Mouse (Mus musculus): Measurements from ENCODE around the gene Dmrt2. TPM values are rescaled to one million over a fixed set of nuclear protein-coding genes. Genes with fewer than 3 reads are reported as not detected.

Dmrt2 gene
- polyA plus RNA-seq (2011; ENCODE audit: insufficient read length, low read depth, missing spikeins), result 1.1 and 3.1 TPM in 2 replicates

- no peak within 1 kb of the TSS for H3K27ac ChIP-seq (ENCODE audit: insufficient read depth, low read length)
- TF ChIP-seq CTCF (IDR thresholded peaks at IDR 0.05; ENCODE audit: borderline replicate concordance, insufficient read depth, low read length), result no peak
- TF ChIP-seq POLR2A (IDR thresholded peaks at IDR 0.05; ENCODE audit: low read depth, low read length), result peak; percentile 49
- no peaks in the 10 kb centered on the region for H3K4me1 ChIP-seq (ENCODE audit: control insufficient read depth, insufficient read depth, low read length)
- peak within 1 kb of the TSS; percentile 45 for H3K4me3 ChIP-seq (ENCODE audit: insufficient read depth, low read length)
Measured at GRCm38 (mm10) chr19:25672101-25672950, at the start of gene Dmrt2. TSS of gene Dmrt2 (plus strand) at chr19:25672411.

- no peak overlapping the region for H3K4me3 ChIP-seq (ENCODE audit: insufficient read depth, low read length)
- no peaks in the 10 kb centered on the region for H3K4me1 ChIP-seq (ENCODE audit: control insufficient read depth, insufficient read depth, low read length)
- peak; percentile 64; the same call in 1 of the 2 replicates for TF ChIP-seq CTCF (IDR thresholded peaks at IDR 0.05; ENCODE audit: borderline replicate concordance, insufficient read depth, low read length)
- TF ChIP-seq POLR2A (IDR thresholded peaks at IDR 0.05; ENCODE audit: low read depth, low read length), result no peak
- no peak overlapping the region for H3K27ac ChIP-seq (ENCODE audit: insufficient read depth, low read length)
Measured at GRCm38 (mm10) chr19:25628490-25628889, 43.7 kb upstream of the Dmrt2 start.

- Histone ChIP-seq H3K4me3 (ENCODE audit: insufficient read depth, low read length) (no peak overlapping the region), H3K4me1 (ENCODE audit: control insufficient read depth, insufficient read depth, low read length) (no peaks in the 10 kb centered on the region), H3K27ac (ENCODE audit: insufficient read depth, low read length) (no peak overlapping the region)
- TF ChIP-seq POLR2A (IDR thresholded peaks at IDR 0.05; ENCODE audit: low read depth, low read length) (no peak), CTCF (IDR thresholded peaks at IDR 0.05; ENCODE audit: borderline replicate concordance, insufficient read depth, low read length) (no peak)
Measured at GRCm38 (mm10) chr19:25635119-25635518, 37.1 kb upstream of the Dmrt2 start.

GRCm38 (mm10) chr19:25635622-25636244 lies 36.5 kb upstream of the Dmrt2 start:
- TF ChIP-seq CTCF (IDR thresholded peaks at IDR 0.05; ENCODE audit: borderline replicate concordance, insufficient read depth, low read length), result peak; percentile 95
- no peak for TF ChIP-seq POLR2A (IDR thresholded peaks at IDR 0.05; ENCODE audit: low read depth, low read length)
- Histone ChIP-seq H3K27ac (ENCODE audit: insufficient read depth, low read length) (no peak overlapping the region), H3K4me1 (ENCODE audit: control insufficient read depth, insufficient read depth, low read length) (no peaks in the 10 kb centered on the region), H3K4me3 (ENCODE audit: insufficient read depth, low read length) (peak overlapping the region; percentile 3; the same call in 1 of the 2 replicates)

GRCm38 (mm10) chr19:25638766-25639361 lies 33.3 kb upstream of the Dmrt2 start:
- no peak overlapping the region for H3K4me3 ChIP-seq (ENCODE audit: insufficient read depth, low read length)
- no peak for TF ChIP-seq CTCF (IDR thresholded peaks at IDR 0.05; ENCODE audit: borderline replicate concordance, insufficient read depth, low read length)
- TF ChIP-seq POLR2A (IDR thresholded peaks at IDR 0.05; ENCODE audit: low read depth, low read length), result no peak
- H3K4me1 ChIP-seq (ENCODE audit: control insufficient read depth, insufficient read depth, low read length), result no peaks in the 10 kb centered on the region

GRCm38 (mm10) chr19:25641786-25642185 lies 30.4 kb upstream of the Dmrt2 start:
- TF ChIP-seq POLR2A (IDR thresholded peaks at IDR 0.05; ENCODE audit: low read depth, low read length) (no peak), CTCF (IDR thresholded peaks at IDR 0.05; ENCODE audit: borderline replicate concordance, insufficient read depth, low read length) (no peak)
- H3K27ac ChIP-seq (ENCODE audit: insufficient read depth, low read length), result no peak overlapping the region
- H3K4me1 ChIP-seq (ENCODE audit: control insufficient read depth, insufficient read depth, low read length), result no peaks in the 10 kb centered on the region
- no peak overlapping the region for H3K4me3 ChIP-seq (ENCODE audit: insufficient read depth, low read length)

More at GRCm38 (mm10) chr19:25638766-25639361, 33.3 kb upstream of the Dmrt2 start:
- no peak overlapping the region for H3K27ac ChIP-seq (ENCODE audit: insufficient read depth, low read length)

- H3K4me1 ChIP-seq (ENCODE audit: control insufficient read depth, insufficient read depth, low read length), result no peaks in the 10 kb centered on the region
- TF ChIP-seq CTCF (IDR thresholded peaks at IDR 0.05; ENCODE audit: borderline replicate concordance, insufficient read depth, low read length) (no peak), POLR2A (IDR thresholded peaks at IDR 0.05; ENCODE audit: low read depth, low read length) (no peak)
- H3K4me3 ChIP-seq (ENCODE audit: insufficient read depth, low read length), result no peak overlapping the region
- H3K27ac ChIP-seq (ENCODE audit: insufficient read depth, low read length), result no peak overlapping the region
Measured at GRCm38 (mm10) chr19:25647136-25647535, 25.1 kb upstream of the Dmrt2 start.

- no peak for TF ChIP-seq POLR2A (IDR thresholded peaks at IDR 0.05; ENCODE audit: low read depth, low read length)
- no peak for TF ChIP-seq CTCF (IDR thresholded peaks at IDR 0.05; ENCODE audit: borderline replicate concordance, insufficient read depth, low read length)
- Histone ChIP-seq H3K4me1 (ENCODE audit: control insufficient read depth, insufficient read depth, low read length) (0 out of 2 replicates have a peak, but pooled peaks cover 2% of the 10 kb centered on the region), H3K27ac (ENCODE audit: insufficient read depth, low read length) (no peak overlapping the region), H3K4me3 (ENCODE audit: insufficient read depth, low read length) (no peak overlapping the region)
Measured at GRCm38 (mm10) chr19:25648701-25649100, 23.5 kb upstream of the Dmrt2 start.

- no peak overlapping the region for H3K27ac ChIP-seq (ENCODE audit: insufficient read depth, low read length)
- 0 out of 2 replicates have a peak, but pooled peaks cover 2% of the 10 kb centered on the region for H3K4me1 ChIP-seq (ENCODE audit: control insufficient read depth, insufficient read depth, low read length)
- TF ChIP-seq POLR2A (IDR thresholded peaks at IDR 0.05; ENCODE audit: low read depth, low read length), result no peak
- no peak for TF ChIP-seq CTCF (IDR thresholded peaks at IDR 0.05; ENCODE audit: borderline replicate concordance, insufficient read depth, low read length)
- H3K4me3 ChIP-seq (ENCODE audit: insufficient read depth, low read length), result no peak overlapping the region
Measured at GRCm38 (mm10) chr19:25650474-25650873, 21.7 kb upstream of the Dmrt2 start.

Data from embryonic fibroblast, embryonic 13.5 days (primary cell).